Mouse (Mus musculus) leukemia stem cell, adult 10-12 weeks (primary cell): ENCODE measurements around the gene Smpd2. TPM values are rescaled to one million over a fixed set of nuclear protein-coding genes. Genes with fewer than 3 reads are reported as not detected.

Source experiments
- polyA plus RNA-seq: library from polyadenylated mRNA; stranded (reverse); fragments of >175 nt; gene quantifications from 2 replicates; pipeline ENCODE4 v1.2.3, GENCODE M21; 2012; ENCODE audit warnings: low replicate concordance

Smpd2 gene
- polyA plus RNA-seq, result 4.4 and 7.1 TPM in 2 replicates

DNA sequence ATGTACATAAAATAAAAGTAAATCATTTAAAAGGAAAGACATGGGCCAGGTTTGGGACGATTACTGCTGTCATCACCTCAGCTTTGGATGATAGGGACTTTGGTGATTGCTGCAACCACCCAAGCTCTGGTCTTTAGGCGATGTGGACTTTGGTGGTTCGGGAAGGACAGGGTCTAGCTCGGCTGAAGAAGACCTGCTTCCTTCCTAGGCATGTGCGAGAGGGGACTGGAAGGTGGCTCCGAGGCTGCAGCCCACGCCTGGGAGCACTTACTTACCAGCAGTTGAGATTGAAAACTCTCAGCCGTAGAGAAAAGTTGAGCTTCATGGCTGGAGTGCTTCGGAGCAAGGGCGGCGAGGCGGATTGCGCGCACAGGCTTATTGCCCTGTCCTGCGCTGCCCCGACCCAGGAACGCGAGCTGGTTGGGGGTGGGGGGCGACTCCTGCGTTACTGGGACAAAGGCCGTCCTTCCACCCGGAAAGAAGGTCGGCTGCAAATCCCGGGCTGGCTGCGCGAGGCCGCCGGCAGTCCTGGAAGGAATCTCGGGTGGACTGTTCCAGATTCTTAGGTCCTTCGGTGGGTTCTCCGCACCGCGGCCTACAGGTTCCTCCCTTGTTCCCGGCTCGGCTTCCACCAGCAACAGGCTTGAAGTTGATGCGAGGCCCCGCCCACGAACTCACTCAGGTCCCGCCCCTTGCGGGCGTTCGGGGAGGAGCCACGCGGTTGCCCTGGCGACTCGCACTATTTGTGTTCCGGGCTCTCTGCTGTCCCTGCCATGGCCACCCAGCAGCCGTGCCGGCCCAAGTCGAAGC is at the start of gene Smpd2, which contains the start of gene Ppil6:
Smpd2 (minus strand) TSS at position 662 of the 810 bp plus-strand sequence.
Ppil6 (plus strand) TSS at position 732 of the 810 bp plus-strand sequence.

DNA sequence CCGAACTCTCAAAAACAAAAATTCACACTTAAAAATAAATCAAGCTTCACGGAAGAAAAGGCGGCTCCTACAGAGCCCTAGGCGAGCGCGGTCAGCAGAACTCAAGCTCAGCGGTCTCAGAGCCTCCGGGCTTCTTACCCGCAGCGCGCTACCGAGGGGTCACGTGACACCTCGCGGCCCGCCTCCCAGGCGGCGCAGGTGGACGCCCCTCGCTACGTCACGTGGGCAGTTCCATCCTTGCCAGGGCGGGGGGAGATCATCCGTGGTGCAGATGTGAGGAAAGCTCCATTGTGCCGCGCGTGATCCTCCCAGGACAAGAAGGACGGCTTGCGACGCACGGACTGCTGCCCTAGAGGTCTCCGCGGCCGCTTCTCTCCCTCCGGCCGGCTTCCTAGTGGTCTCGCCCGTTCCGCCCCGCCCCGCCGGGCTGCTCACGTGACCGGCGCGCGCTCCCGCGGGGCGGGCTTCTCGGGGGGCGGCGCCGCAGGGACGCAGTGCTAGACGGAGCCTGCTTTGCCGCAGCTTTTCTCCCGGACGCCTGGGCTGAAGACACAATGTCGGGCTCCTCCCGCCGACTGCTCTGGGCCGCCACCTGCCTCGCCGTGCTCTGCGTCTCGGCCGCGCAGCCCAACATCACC is 28.9 kb upstream of the Smpd2 start, which contains the start of gene Cd164:
Cd164 (plus strand) TSS at position 434 of the 638 bp plus-strand sequence.

DNA sequence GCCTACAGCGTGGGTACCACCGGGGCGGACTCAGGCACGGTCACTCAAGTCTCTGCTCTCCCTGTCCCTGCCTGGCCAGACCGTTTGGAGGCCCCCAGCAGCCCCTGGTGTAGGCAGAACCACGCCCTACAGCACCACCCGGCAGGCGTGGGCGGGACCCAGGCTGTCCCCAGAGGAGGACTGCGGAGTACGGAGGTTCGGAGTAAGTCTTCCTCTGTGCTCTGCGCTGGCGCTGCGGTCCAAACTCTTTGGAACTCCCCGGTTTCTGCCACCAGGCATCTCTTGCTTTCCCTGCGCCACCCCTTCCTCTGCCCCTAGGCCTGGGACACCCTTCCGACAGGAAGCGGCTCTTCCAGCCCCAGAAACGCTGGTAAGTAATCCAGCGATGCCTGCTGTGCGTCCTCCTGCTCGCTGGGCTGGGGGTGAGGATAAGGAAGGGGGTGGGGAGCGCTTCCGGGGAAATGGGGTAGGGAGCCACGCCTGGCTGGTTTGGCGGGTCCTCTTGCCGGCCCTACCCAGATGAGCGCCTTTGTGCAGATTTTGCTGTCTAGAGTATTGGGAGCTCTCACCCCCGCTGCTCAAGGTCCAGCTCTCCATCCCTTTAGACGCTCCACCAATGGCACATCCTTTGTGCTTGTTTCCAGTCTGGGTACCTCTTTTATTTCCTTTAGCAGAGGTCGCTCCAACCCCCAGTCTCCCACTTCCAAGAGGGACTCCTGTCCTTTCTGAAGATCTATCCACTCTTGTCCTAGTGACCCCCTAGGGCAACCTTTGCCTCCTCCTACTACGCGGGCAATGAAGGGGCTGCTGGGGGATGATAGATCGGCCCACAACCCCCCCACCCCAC is 13.8 kb downstream of the Smpd2 start, which contains the start of gene Mical1:
Mical1 (plus strand) TSS at position 144 of the 847 bp plus-strand sequence.

DNA sequence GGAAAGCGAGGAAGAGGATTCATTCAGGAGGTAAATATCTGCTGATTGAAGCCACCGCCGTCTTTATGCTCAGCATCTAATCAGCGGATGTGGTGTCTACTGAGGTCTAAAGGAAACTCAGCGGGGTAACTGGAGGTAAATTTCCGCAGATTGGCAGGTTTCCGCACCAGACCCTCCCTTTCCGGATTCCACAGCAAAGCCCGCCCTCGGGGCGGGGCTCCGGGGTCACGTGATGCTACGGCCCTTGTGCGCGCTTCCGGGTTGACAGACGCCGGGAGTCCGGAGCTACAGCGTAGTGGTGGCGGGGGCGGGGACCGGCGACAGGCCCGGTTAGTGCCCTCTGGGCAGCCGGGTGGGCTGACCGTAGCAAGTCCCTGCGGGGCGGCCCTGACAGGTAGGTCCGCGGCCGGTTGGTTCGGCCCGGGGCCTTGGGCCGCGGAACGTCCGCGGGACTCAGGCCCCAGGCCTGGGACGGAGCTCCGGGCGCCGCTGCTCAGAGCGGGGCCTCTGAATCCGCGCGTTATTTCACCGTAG is 40.0 kb downstream of the Smpd2 start, which contains the start of gene Zbtb24:
Zbtb24 (plus strand) TSS at position 247 of the 534 bp plus-strand sequence.

Other genes with a start within 250 kb of the Smpd2 start
- 2.4 and 2.9 TPM in 2 replicates for gene Fig4, start 187.1 kb downstream of the Smpd2 start, polyA plus RNA-seq
- gene Ak9, start 186.4 kb downstream of the Smpd2 start, polyA plus RNA-seq, result not detected in 2 replicates
- 6.0 and 8.9 TPM in 2 replicates for gene Zbtb24, start 40.0 kb downstream of the Smpd2 start, polyA plus RNA-seq
- gene Mical1, start 14.1 kb downstream of the Smpd2 start, polyA plus RNA-seq, result 15.4 and 35.8 TPM in 2 replicates
- gene Ppil6, start 70 bp upstream of the Smpd2 start, polyA plus RNA-seq, result not detected in 2 replicates
- 274 and 292 TPM in 2 replicates for gene Cd164, start 29.0 kb upstream of the Smpd2 start, polyA plus RNA-seq
- 0.68 TPM in 1 of 2 replicates, not detected in the other for gene Ccdc162, start 226.3 kb upstream of the Smpd2 start, polyA plus RNA-seq